Mouse (Mus musculus): ENCODE data around the gene Il23r.

DNA sequence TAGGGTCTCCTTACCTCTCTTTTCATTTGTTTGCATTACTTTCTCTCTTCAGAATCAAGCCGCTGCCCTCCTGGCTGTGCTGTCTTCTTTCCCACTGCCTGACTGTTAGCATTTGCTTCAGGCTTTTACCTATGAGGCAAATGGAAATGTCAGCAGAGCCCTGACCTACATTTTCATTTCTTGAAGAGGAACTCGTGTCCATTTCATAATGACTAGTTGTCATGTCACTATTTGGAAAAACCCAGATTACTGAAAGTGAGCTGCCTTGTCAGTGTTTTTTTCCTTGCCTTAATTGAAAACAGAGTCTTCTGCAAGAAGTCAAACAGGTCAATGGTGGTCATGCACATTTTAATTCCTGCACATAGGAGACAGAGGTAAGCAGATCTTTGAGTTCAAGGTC, at the start of gene Il23r:
- no peak for TF ChIP-seq POLR2A (IDR thresholded peaks at IDR 0.05; ENCODE audit: low read depth, low read length)
- TF ChIP-seq CTCF (IDR thresholded peaks at IDR 0.05; ENCODE audit: borderline replicate concordance, insufficient read depth, low read length): no peak
